Mouse (Mus musculus) adrenal gland, postnatal 36 days (tissue): ENCODE results near the gene Nfs1. TPM values are rescaled to one million over a fixed set of nuclear protein-coding genes. Genes with fewer than 3 reads are reported as not detected.

Experiments
- total RNA-seq, 2 experiments: library from RNA; stranded (reverse); gene quantifications; 2 replicates each; pipeline ENCODE4 v1.2.3; 2021

Nfs1 gene
- total RNA-seq, 2 experiments from 2014 or later: 82.1 to 90.9 TPM

Other genes starting within 250 kb of the Nfs1 start
- gene Uqcc1, start 213.9 kb downstream of the Nfs1 start, total RNA-seq: 100 to 1,000 TPM; 103 to 126 TPM
- gene Gm15557, start 203.5 kb downstream of the Nfs1 start, total RNA-seq: not detected
- under 1 TPM; 0.56 to 0.89 TPM for gene Gdf5, start 198.8 kb downstream of the Nfs1 start, total RNA-seq
- 10 to 100 TPM; 11.5 to 11.9 TPM for gene Cep250, start 187.7 kb downstream of the Nfs1 start, total RNA-seq
- 1 to 10 TPM; 1.5 to 2.8 TPM for gene 6430550D23Rik, start 136.2 kb downstream of the Nfs1 start, total RNA-seq
- gene Ergic3, start 136.1 kb downstream of the Nfs1 start, total RNA-seq: 100 to 1,000 TPM; 235 to 250 TPM
- not detected for gene Fer1l4, start 91.2 kb downstream of the Nfs1 start, total RNA-seq
- gene Spag4, start 79.0 kb downstream of the Nfs1 start, total RNA-seq: 1 to 10 TPM; 2.5 to 3.7 TPM
- 10 to 100 TPM; 47.5 to 55.6 TPM for gene Cpne1, start 32.2 kb downstream of the Nfs1 start, total RNA-seq
- 10 to 100 TPM; 21.9 to 29.4 TPM for gene Rbm12, start 32.2 kb downstream of the Nfs1 start, total RNA-seq
- gene Gm28036, start 17.1 kb downstream of the Nfs1 start, total RNA-seq: 10 to 100 TPM; 17.6 to 30.3 TPM
- 100 to 1,000 TPM; 319 to 321 TPM for gene Romo1, start 147 bp downstream of the Nfs1 start, total RNA-seq
- 100 to 1,000 TPM; 334 to 392 TPM for gene Rbm39, start 36.1 kb upstream of the Nfs1 start, total RNA-seq
- gene Phf20, start 52.3 kb upstream of the Nfs1 start, total RNA-seq: 10 to 100 TPM; 31.8 to 45.5 TPM
- gene Cnbd2, start 168.1 kb upstream of the Nfs1 start, total RNA-seq: 1 to 10 TPM; 2.2 to 2.7 TPM
- 100 to 1,000 TPM; 101 to 132 TPM for gene Scand1, start 168.5 kb upstream of the Nfs1 start, total RNA-seq